Mouse (Mus musculus): ENCODE measurements at regions not wholly inside any gene's neighbourhood (a gene's known extent, or its start where the extent isn't known, plus 50 kb on each side); places are given as distances from the start of the nearest gene placed in this dataset.

DNA sequence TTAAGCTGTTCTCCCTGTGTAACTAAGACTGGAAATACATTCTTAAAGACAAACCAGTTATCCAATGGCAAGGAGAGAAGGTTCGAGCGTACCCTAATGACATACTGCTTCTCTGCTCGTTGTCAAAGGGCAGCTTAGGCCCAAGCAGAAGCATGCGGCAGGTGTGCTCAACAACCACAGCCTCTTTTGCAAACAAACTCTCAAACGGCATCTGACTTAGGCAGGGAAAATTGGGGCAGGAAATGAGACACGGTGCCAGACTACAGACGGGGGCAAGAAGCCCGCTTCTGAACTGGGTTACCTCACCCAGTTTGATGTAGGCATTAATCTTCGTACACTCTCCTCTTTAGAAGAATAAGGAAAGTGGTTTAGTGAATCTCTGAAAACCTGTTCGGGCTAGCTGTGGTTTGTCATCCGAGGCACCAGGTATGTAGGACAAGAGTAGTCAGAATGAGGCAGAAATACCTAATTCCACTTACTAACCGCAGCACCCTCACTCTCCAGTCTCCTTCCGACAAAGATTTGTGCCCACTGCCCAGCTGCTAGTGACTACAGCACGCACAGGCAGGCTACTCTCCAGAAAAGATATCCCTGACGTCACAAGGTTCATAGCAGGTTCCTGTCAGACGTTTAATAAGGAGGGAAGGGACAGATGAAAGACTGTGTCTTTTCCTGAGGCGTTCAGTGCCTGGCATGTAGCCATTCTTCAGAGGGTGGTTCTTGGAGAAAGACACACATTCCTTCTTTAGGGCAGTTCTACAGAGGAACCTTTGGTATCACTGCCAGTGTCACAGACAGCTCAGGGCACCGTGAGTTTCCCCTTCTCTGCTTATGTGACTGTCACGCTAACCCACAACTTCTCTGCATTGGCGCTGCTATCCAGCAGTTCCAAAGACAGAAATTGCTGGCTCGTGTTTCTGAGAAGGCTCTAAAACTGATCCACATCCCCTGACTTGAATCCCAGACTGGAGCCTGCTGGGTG lies 175.8 kb downstream of the Tmx1 start:
- H3K4me3 ChIP-seq (ENCODE audit: low read depth, low read length), result no peak overlapping the region
- no peaks in the 10 kb centered on the region for H3K9me3 ChIP-seq (replicated peaks; ENCODE audit: control insufficient read depth, low read length, poor library complexity, severe bottlenecking)
- H3K4me2 ChIP-seq (ENCODE audit: low read length), result no peak overlapping the region
- no peak overlapping the region for H3K9ac ChIP-seq (ENCODE audit: low read depth, low read length)
- no peaks in the 10 kb centered on the region for H3K36me3 ChIP-seq (ENCODE audit: control insufficient read depth, insufficient read depth, low read length)
- 76% methylated on average over 21 of the region's 21 CpGs for WGBS
- ATAC-seq, result no peak
- H3K4me1 ChIP-seq (ENCODE audit: control insufficient read depth, insufficient read depth, low read length), result no peaks in the 10 kb centered on the region
- H3K27ac ChIP-seq (ENCODE audit: low read length), result no peak overlapping the region
- H3K27me3 ChIP-seq (ENCODE audit: control insufficient read depth, insufficient read depth, low read depth, low read length), result no peaks in the 10 kb centered on the region

DNA sequence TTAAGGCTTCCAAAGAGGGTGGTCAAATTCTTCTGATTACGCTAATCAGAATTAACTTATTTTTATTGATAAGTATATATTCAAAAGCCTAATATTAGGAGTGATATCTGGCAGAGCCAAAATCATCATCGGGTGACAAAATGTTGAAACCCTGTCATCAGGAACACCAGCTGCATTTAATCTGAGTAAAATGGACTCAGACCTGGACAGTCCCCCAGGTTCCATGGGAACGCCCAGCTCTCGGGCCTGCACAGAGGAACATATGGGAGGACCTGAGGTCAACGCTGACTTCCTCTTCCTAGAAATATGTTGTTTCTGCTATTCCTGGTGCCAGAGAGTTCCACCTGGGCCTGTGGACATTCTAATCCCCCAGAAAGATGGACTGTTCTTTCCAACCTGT lies 176.5 kb downstream of the Tmx1 start:
- no peaks in the 10 kb centered on the region for H3K4me1 ChIP-seq (ENCODE audit: control insufficient read depth, insufficient read depth, low read length)
- no peak overlapping the region for H3K4me3 ChIP-seq (ENCODE audit: low read depth, low read length)
- no peaks in the 10 kb centered on the region for H3K27me3 ChIP-seq (ENCODE audit: control insufficient read depth, insufficient read depth, low read depth, low read length)
- H3K9ac ChIP-seq (ENCODE audit: low read depth, low read length), result no peak overlapping the region
- no peaks in the 10 kb centered on the region for H3K36me3 ChIP-seq (ENCODE audit: control insufficient read depth, insufficient read depth, low read length)
- ATAC-seq, result no peak
- 96% methylated on average over 5 of the region's 5 CpGs for WGBS
- H3K4me2 ChIP-seq (ENCODE audit: low read length), result no peak overlapping the region
- H3K27ac ChIP-seq (ENCODE audit: low read length), result no peak overlapping the region
- H3K9me3 ChIP-seq (replicated peaks; ENCODE audit: control insufficient read depth, low read length, poor library complexity, severe bottlenecking), result no peaks in the 10 kb centered on the region

DNA sequence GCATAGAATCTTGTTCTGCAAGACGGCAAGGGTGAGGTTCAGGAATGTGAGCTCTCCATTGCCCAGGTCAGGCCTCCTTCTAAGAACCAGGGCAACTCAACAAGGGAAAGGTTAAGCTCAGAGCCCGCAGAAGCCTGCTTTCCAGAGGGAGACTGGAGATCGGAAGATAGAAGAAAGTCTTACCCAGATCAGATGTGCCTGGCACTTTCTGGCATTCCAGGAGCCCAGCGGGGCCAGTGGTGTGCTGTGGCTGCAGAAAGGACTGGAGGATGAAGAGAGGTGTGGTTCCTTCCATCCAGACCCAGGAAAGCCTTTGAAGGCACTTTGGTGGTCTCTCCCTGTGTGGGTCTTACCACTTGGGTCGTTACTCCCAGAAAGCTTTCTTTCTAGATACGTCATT lies 178.4 kb downstream of the Tmx1 start:
- H3K4me2 ChIP-seq (ENCODE audit: low read length), result no peak overlapping the region
- WGBS, result 72% methylated on average over 6 of the region's 6 CpGs
- no peak overlapping the region for H3K27ac ChIP-seq (ENCODE audit: low read length)
- no peaks in the 10 kb centered on the region for H3K9me3 ChIP-seq (replicated peaks; ENCODE audit: control insufficient read depth, low read length, poor library complexity, severe bottlenecking)
- H3K4me3 ChIP-seq (ENCODE audit: low read depth, low read length), result no peak overlapping the region
- H3K4me1 ChIP-seq (ENCODE audit: control insufficient read depth, insufficient read depth, low read length), result no peaks in the 10 kb centered on the region
- H3K9ac ChIP-seq (ENCODE audit: low read depth, low read length), result no peak overlapping the region
- no peak for ATAC-seq
- H3K36me3 ChIP-seq (ENCODE audit: control insufficient read depth, insufficient read depth, low read length), result no peaks in the 10 kb centered on the region
- no peaks in the 10 kb centered on the region for H3K27me3 ChIP-seq (ENCODE audit: control insufficient read depth, insufficient read depth, low read depth, low read length)

DNA sequence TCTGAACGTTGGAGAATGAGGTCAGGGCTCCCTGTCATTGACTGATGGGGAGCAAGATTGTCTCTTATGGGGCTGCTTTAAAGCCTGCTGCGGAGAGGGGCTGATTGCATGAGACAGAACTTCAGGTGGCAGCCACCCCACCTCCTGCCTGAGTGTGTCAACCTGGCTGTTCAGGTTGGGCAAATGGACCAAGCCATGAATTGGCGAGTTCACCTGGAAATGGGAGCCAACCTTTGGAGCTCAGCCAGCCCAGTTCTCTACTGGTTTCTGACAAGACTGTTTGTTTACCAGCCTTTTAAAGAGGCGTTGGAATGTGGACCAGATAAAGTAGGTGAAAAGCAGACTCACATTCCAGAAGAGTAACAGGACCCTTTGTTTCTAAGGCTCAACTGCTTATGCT lies 180.3 kb downstream of the Tmx1 start:
- Histone ChIP-seq H3K4me1 (ENCODE audit: control insufficient read depth, insufficient read depth, low read length) (no peaks in the 10 kb centered on the region), H3K27me3 (ENCODE audit: control insufficient read depth, insufficient read depth, low read depth, low read length) (no peaks in the 10 kb centered on the region), H3K27ac (ENCODE audit: low read length) (no peak overlapping the region), H3K4me2 (ENCODE audit: low read length) (no peak overlapping the region), H3K9ac (ENCODE audit: low read depth, low read length) (no peak overlapping the region), H3K36me3 (ENCODE audit: control insufficient read depth, insufficient read depth, low read length) (no peaks in the 10 kb centered on the region), H3K9me3 (replicated peaks; ENCODE audit: control insufficient read depth, low read length, poor library complexity, severe bottlenecking) (no peaks in the 10 kb centered on the region), H3K4me3 (ENCODE audit: low read depth, low read length) (no peak overlapping the region)
- 84% methylated on average over 4 of the region's 4 CpGs for WGBS
- no peak for ATAC-seq

DNA sequence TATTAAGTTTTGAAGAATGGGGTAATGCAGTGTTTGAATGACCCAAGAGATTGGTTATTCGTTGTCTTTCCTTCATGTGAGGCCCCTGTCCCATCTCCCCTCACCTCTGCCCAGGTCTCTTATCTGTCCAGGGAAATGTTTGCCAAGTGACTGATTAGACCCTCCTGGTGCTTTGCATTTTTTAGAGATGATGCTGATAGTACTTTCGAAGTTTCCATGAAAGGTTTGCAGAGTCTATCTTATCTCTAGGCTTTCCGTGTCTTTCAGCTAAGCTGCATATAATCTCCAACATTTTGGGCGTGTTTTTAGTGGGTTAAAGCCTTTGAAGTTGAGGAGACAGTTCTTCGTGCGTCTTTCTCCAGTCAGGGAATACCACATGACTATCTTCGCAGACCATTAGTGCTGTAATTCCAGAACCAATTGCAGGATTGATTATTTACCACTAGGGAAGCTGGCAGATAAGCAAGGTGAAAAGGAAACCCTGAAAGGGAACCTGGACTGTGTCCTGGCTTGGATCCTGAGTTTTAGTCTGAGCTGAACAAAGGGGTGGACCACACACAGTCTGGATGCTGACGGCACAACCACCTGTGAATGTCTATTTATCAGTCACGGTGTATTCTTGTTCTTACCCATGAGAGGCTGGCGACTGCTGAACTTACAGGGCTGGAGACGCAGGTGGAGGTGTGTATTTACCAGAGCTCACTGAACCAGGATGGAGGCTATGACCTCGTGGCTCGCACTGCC lies 180.9 kb downstream of the Tmx1 start:
- no peak overlapping the region for H3K9ac ChIP-seq (ENCODE audit: low read depth, low read length)
- H3K36me3 ChIP-seq (ENCODE audit: control insufficient read depth, insufficient read depth, low read length), result no peaks in the 10 kb centered on the region
- ATAC-seq, result no peak
- no peak overlapping the region for H3K4me3 ChIP-seq (ENCODE audit: low read depth, low read length)
- no peaks in the 10 kb centered on the region for H3K27me3 ChIP-seq (ENCODE audit: control insufficient read depth, insufficient read depth, low read depth, low read length)
- H3K27ac ChIP-seq (ENCODE audit: low read length), result no peak overlapping the region
- no peaks in the 10 kb centered on the region for H3K4me1 ChIP-seq (ENCODE audit: control insufficient read depth, insufficient read depth, low read length)
- H3K4me2 ChIP-seq (ENCODE audit: low read length), result no peak overlapping the region
- 71% methylated on average over 13 of the region's 13 CpGs for WGBS
- H3K9me3 ChIP-seq (replicated peaks; ENCODE audit: control insufficient read depth, low read length, poor library complexity, severe bottlenecking), result no peaks in the 10 kb centered on the region

DNA sequence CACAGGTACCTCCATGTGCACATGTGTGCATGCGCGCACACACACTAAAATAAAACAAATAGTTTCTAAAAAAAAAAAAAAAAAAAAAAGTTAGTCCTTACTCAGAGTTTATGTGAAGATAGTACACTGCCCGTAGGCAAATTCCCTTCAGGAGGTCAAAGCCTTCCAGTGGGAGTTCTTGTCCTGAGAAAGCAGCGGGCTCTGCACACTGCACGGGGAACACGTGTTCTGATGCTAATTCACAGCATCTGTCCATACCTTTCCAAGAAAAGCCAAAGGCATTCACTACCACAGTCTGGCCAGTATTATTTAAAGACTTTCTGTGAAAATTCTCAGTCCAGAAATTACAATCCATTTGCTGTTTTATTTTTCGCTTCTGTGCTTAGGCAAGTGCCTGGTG lies 183.1 kb downstream of the Tmx1 start:
- no peaks in the 10 kb centered on the region for H3K27me3 ChIP-seq (ENCODE audit: control insufficient read depth, insufficient read depth, low read depth, low read length)
- no peak overlapping the region for H3K4me2 ChIP-seq (ENCODE audit: low read length)
- ATAC-seq, result no peak
- H3K4me3 ChIP-seq (ENCODE audit: low read depth, low read length), result no peak overlapping the region
- H3K36me3 ChIP-seq (ENCODE audit: control insufficient read depth, insufficient read depth, low read length), result no peaks in the 10 kb centered on the region
- WGBS, result 91% methylated on average over 7 of the region's 7 CpGs
- no peak overlapping the region for H3K9ac ChIP-seq (ENCODE audit: low read depth, low read length)
- H3K9me3 ChIP-seq (replicated peaks; ENCODE audit: control insufficient read depth, low read length, poor library complexity, severe bottlenecking), result no peaks in the 10 kb centered on the region
- no peak overlapping the region for H3K27ac ChIP-seq (ENCODE audit: low read length)
- H3K4me1 ChIP-seq (ENCODE audit: control insufficient read depth, insufficient read depth, low read length), result no peaks in the 10 kb centered on the region

DNA sequence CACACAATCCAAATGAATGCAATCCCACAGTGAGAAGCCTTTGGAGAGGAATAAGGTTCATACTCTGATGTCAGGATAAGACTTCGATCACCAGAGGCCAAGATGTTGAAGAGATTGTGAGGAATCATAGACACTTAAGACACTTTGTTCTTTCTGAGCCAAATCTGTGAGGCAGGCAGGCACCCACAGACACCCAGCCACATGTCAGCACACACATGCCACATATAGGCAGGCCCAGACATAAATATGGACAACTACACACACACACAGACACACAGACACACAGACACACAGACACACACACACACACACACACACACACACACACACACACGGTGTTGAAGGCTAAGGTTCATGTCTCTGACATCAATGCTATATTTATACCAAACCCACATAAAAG lies 185.1 kb upstream of the Frmd6 start:
- Histone ChIP-seq H3K36me3 (ENCODE audit: control insufficient read depth, insufficient read depth, low read length) (no peaks in the 10 kb centered on the region), H3K27me3 (ENCODE audit: control insufficient read depth, insufficient read depth, low read depth, low read length) (no peaks in the 10 kb centered on the region), H3K9me3 (replicated peaks; ENCODE audit: control insufficient read depth, low read length, poor library complexity, severe bottlenecking) (no peaks in the 10 kb centered on the region), H3K4me2 (ENCODE audit: low read length) (no peak overlapping the region), H3K4me1 (ENCODE audit: control insufficient read depth, insufficient read depth, low read length) (no peaks in the 10 kb centered on the region), H3K27ac (ENCODE audit: low read length) (no peak overlapping the region), H3K9ac (ENCODE audit: low read depth, low read length) (no peak overlapping the region), H3K4me3 (ENCODE audit: low read depth, low read length) (no peak overlapping the region)
- ATAC-seq, result no peak
- 85% methylated on average over 2 of the region's 2 CpGs for WGBS

DNA sequence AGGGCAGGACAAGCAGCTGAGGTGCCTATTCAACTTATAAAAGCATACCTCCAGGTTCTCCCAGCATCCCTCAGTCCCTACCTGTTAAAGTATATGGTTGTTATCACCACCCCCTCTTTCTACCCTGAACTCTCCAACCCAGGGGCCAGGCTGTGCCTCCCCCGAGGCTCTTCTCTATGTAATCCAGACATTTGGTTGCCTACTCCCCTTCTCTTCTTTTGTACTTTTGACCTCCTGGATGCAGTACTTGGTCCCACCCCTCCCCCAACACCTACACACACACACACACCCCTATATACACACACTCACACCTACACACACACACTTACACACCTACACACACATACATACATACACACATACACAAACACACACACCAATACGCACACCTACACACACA lies 180.4 kb upstream of the Frmd6 start:
- WGBS, result 80% methylated on average over 2 of the region's 2 CpGs
- Histone ChIP-seq H3K4me1 (ENCODE audit: control insufficient read depth, insufficient read depth, low read length) (no peaks in the 10 kb centered on the region), H3K9me3 (replicated peaks; ENCODE audit: control insufficient read depth, low read length, poor library complexity, severe bottlenecking) (no peaks in the 10 kb centered on the region), H3K4me3 (ENCODE audit: low read depth, low read length) (no peak overlapping the region), H3K27ac (ENCODE audit: low read length) (no peak overlapping the region), H3K27me3 (ENCODE audit: control insufficient read depth, insufficient read depth, low read depth, low read length) (no peaks in the 10 kb centered on the region), H3K9ac (ENCODE audit: low read depth, low read length) (no peak overlapping the region), H3K4me2 (ENCODE audit: low read length) (no peak overlapping the region), H3K36me3 (ENCODE audit: control insufficient read depth, insufficient read depth, low read length) (no peaks in the 10 kb centered on the region)
- ATAC-seq, result no peak

DNA sequence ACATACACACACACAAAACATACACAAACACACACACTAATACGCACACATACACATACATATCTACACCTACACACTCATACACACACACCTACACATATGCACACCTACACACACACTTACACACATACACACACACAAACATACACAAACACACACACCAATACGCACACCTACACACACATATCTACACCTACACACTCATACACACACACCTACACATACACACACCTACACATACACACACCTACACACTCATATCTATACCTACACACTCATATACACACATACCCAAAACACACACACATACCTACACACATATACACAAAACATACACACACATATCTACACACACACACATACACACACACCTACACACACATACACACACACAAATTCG lies 179.9 kb upstream of the Frmd6 start:
- Histone ChIP-seq H3K9ac (ENCODE audit: low read depth, low read length) (no peak overlapping the region), H3K4me2 (ENCODE audit: low read length) (no peak overlapping the region), H3K4me3 (ENCODE audit: low read depth, low read length) (no peak overlapping the region), H3K4me1 (ENCODE audit: control insufficient read depth, insufficient read depth, low read length) (no peaks in the 10 kb centered on the region), H3K9me3 (replicated peaks; ENCODE audit: control insufficient read depth, low read length, poor library complexity, severe bottlenecking) (no peaks in the 10 kb centered on the region), H3K36me3 (ENCODE audit: control insufficient read depth, insufficient read depth, low read length) (no peaks in the 10 kb centered on the region), H3K27me3 (ENCODE audit: control insufficient read depth, insufficient read depth, low read depth, low read length) (no peaks in the 10 kb centered on the region), H3K27ac (ENCODE audit: low read length) (no peak overlapping the region)
- 79% methylated on average over 3 of the region's 3 CpGs for WGBS
- ATAC-seq, result no peak
